Mouse (Mus musculus) cortical plate, adult 2 months (tissue): Measurements from ENCODE around the gene Atp13a2.

ENCODE experiments used
- CTCF ChIP-seq: fragments of 200-500 bp; IDR thresholded peaks from 2 replicates; pipeline ENCODE4 v1.5.1; 2011; ENCODE audit warnings: mild to moderate bottlenecking, control low read depth, low read length; ENCODE audit not compliant: insufficient read depth; ENCODE audit errors: extremely low read depth
- POLR2A ChIP-seq: fragments of 200-500 bp; IDR thresholded peaks from 2 replicates; pipeline ENCODE4 v1.6.1; 2011; ENCODE audit warnings: mild to moderate bottlenecking, low read length, control low read depth; ENCODE audit not compliant: insufficient read depth; ENCODE audit errors: extremely low read depth

DNA sequence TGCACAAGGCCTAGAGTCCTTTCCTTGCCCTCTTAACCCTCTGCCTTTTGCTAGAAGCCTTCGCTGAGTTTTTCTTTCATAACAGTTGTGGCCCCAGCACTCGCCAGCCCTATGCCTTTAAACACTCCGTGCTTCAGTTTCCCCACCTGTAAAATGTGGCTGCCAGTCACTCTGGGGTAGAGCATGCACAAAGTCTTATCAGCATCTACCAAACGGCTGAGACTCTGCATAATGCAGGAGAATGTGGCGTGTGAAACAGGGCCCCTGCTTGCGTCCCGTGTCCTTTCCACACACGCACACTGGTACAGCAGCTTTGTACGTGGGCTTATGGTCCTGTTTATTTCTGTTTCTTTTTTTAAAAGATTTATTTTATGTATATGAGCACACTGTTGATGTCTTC lies 10.1 kb downstream of the Atp13a2 start:
- TF ChIP-seq CTCF = no peak
- no peak for TF ChIP-seq POLR2A
